Mouse (Mus musculus) C2C12 (cell line): ENCODE data around the gene Socs2.

Experiments
- CTCF ChIP-seq: IDR thresholded peaks from one replicate; pipeline ENCODE4 v1.5.1; 2011; ENCODE audit not compliant: control insufficient read depth, insufficient read depth, insufficient read length
- FOSL1 ChIP-seq: IDR thresholded peaks from one replicate; pipeline ENCODE4 v1.8.0; 2011; ENCODE audit warnings: mild to moderate bottlenecking, low read length; ENCODE audit not compliant: poor library complexity, insufficient read depth, severe bottlenecking
- MAX ChIP-seq: IDR thresholded peaks from one replicate; pipeline ENCODE4 v1.6.1; 2011; ENCODE audit warnings: mild to moderate bottlenecking, control low read depth

DNA sequence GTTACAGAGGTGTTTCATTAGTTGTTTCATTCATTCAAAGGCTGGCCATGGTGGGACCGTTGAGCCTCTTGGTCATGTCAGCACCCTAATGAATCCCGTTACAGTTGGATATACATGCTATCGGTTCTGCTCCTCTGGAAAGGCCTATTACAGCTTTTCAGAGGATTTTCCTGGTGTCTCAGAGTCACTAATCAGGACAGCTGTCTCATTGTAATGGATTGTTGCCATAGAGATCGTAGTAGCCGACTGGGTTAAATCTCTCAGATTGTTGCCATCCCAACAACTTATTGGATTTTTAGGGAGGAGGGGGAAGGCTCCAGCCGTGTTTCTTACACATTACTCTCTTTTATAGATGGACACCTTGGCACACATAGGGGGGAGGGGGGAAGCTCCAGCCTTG is 47.5 kb upstream of the Socs2 start:
- TF ChIP-seq MAX (no peak), CTCF (no peak), FOSL1 (no peak)
